Mouse (Mus musculus): ENCODE measurements around the gene Ccdc30. TPM values are rescaled to one million over a fixed set of nuclear protein-coding genes. Genes with fewer than 3 reads are reported as not detected.

Gene Ccdc30
- polyA plus RNA-seq, 1 experiment from 2014 or later, result 26.6 TPM

- WGBS, result 95% methylated on average over 6 of the region's 6 CpGs
- no peak overlapping the region for H3K9ac ChIP-seq (replicated peaks; ENCODE audit: low read depth, low read length)
- ATAC-seq (ENCODE audit: low read depth), result no peak
Measured at GRCm38 (mm10) chr4:119345508-119345907, 69.8 kb downstream of the Ccdc30 start.

DNA sequence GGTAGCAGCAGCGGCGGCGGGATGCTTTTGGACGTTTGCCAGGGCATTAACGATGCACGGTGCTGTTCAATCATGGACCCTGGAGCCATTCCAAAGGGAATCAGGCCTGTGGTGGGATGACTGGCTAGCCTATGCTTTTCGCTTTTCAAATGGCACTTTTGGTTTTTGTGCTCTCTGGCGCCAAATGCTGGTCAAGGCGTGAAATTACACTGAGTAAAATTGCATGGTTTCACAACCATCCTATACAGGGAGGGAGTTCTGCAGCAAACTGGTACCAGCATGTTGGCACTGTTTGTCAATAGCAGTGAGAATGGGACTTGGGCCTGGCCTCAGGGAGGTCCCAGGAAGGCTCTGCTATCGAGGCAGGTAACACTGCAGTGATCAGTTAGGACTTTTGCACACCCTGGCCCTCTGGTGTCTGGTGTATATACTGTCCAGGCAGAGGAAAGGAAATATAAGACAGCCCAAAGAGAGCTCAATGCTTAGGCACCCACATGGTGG lies 76.4 kb downstream of the Ccdc30 start:
- peak overlapping the region; percentile 81 for H3K27ac ChIP-seq (ENCODE audit: low read depth, low read length)
- H3K4me2 ChIP-seq (ENCODE audit: low read depth, low read length), result peak overlapping the region; percentile 40
- no peaks in the 10 kb centered on the region for H3K9me3 ChIP-seq (ENCODE audit: control insufficient read depth, low read length)
- 4% methylated on average over 10 of the region's 10 CpGs for WGBS
- no peak overlapping the region; the same call in 1 of the 2 replicates for H3K4me3 ChIP-seq (ENCODE audit: low read depth, low read length)
- no peaks in the 10 kb centered on the region for H3K36me3 ChIP-seq (ENCODE audit: control insufficient read depth, insufficient read depth, low read length)
- no peaks in the 10 kb centered on the region for H3K27me3 ChIP-seq (ENCODE audit: control insufficient read depth, insufficient read depth, low read length)
- peak; percentile 94 for ATAC-seq (ENCODE audit: low read depth)
- peak overlapping the region; percentile 46; the same call in 1 of the 2 replicates for H3K9ac ChIP-seq (replicated peaks; ENCODE audit: low read depth, low read length)
- peaks cover 9% of the 10 kb centered on the region for H3K4me1 ChIP-seq (ENCODE audit: control insufficient read depth, insufficient read depth, low read length)

More at GRCm38 (mm10) chr4:119345508-119345907, 69.8 kb downstream of the Ccdc30 start:
- H3K9me3 ChIP-seq (ENCODE audit: control insufficient read depth, low read length), result no peaks in the 10 kb centered on the region
- no peak overlapping the region for H3K27ac ChIP-seq (ENCODE audit: low read depth, low read length)
- 0 out of 2 replicates have a peak, but pooled peaks cover 4% of the 10 kb centered on the region for H3K36me3 ChIP-seq (ENCODE audit: control insufficient read depth, insufficient read depth, low read length)
- no peaks in the 10 kb centered on the region for H3K4me1 ChIP-seq (ENCODE audit: control insufficient read depth, insufficient read depth, low read length)
- H3K4me3 ChIP-seq (ENCODE audit: low read depth, low read length), result no peak overlapping the region
- no peaks in the 10 kb centered on the region for H3K27me3 ChIP-seq (ENCODE audit: control insufficient read depth, insufficient read depth, low read length)
- no peak overlapping the region for H3K4me2 ChIP-seq (ENCODE audit: low read depth, low read length)

DNA sequence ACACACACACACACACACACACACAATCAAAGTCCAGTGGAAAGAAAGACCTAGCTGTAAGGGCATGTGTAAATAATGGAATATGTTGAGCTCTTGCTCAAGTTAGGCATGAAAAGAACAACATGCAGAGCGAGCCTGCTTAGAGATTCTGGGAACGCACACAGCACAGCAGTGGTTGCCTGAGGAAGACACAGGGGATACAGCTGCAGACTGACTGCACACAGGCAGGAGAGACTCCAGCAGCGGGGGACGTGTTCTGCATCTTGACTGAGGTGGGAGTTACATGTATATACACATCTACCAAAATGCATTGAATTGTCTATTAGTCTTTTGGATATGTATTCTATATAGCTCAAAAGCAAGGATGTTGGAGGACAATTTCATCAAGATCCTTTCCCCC lies 76.9 kb downstream of the Ccdc30 start:
- peak; percentile 89 for ATAC-seq (ENCODE audit: low read depth)
- Histone ChIP-seq H3K4me2 (ENCODE audit: low read depth, low read length) (peak overlapping the region; percentile 40), H3K36me3 (ENCODE audit: control insufficient read depth, insufficient read depth, low read length) (no peaks in the 10 kb centered on the region), H3K27me3 (ENCODE audit: control insufficient read depth, insufficient read depth, low read length) (no peaks in the 10 kb centered on the region), H3K4me1 (ENCODE audit: control insufficient read depth, insufficient read depth, low read length) (peaks cover 9% of the 10 kb centered on the region), H3K9ac (replicated peaks; ENCODE audit: low read depth, low read length) (peak overlapping the region; percentile 46; the same call in 1 of the 2 replicates), H3K9me3 (ENCODE audit: control insufficient read depth, low read length) (no peaks in the 10 kb centered on the region), H3K4me3 (ENCODE audit: low read depth, low read length) (no peak overlapping the region; the same call in 1 of the 2 replicates), H3K27ac (ENCODE audit: low read depth, low read length) (peak overlapping the region; percentile 81)
- 41% methylated on average over 4 of the region's 4 CpGs for whole genome bisulfite sequencing

DNA sequence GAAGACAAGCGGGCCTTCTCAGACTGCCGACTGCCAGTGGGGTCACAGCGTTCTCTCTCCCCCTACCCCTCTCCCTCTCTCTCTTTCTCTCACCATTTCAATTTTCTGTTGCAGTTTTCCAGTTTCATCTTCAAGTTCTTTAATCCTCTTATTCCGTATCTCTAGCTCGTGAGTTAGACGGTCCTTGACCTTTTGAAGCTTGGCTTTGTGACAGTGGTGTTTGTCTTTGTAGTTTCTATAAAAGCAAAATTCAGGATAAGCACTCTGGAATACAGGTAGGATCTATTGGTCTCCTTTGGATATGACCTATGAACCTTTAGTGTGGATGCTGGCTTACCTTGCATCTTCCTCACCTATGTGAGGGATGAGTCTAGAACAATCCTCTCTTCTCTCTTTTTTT lies 81.8 kb downstream of the Ccdc30 start:
- H3K27ac ChIP-seq (ENCODE audit: low read depth, low read length), result no peak overlapping the region
- no peaks in the 10 kb centered on the region for H3K9me3 ChIP-seq (ENCODE audit: control insufficient read depth, low read length)
- no peaks in the 10 kb centered on the region for H3K27me3 ChIP-seq (ENCODE audit: control insufficient read depth, insufficient read depth, low read length)
- no peak overlapping the region for H3K9ac ChIP-seq (replicated peaks; ENCODE audit: low read depth, low read length)
- no peaks in the 10 kb centered on the region for H3K36me3 ChIP-seq (ENCODE audit: control insufficient read depth, insufficient read depth, low read length)
- no peak for ATAC-seq (ENCODE audit: low read depth)
- H3K4me2 ChIP-seq (ENCODE audit: low read depth, low read length), result no peak overlapping the region
- no peak overlapping the region for H3K4me3 ChIP-seq (ENCODE audit: low read depth, low read length)
- H3K4me1 ChIP-seq (ENCODE audit: control insufficient read depth, insufficient read depth, low read length), result peaks cover 6% of the 10 kb centered on the region
- 85% methylated on average over 6 of the region's 6 CpGs for WGBS

GRCm38 (mm10) chr4:119320896-119321550 lies 94.3 kb downstream of the Ccdc30 start:
- no peaks in the 10 kb centered on the region for H3K27me3 ChIP-seq (ENCODE audit: control insufficient read depth, insufficient read depth, low read length)
- peak overlapping the region; percentile 80 for H3K27ac ChIP-seq (ENCODE audit: low read depth, low read length)
- peak overlapping the region; percentile 54 for H3K9ac ChIP-seq (replicated peaks; ENCODE audit: low read depth, low read length)
- H3K36me3 ChIP-seq (ENCODE audit: control insufficient read depth, insufficient read depth, low read length), result peaks cover 4% of the 10 kb centered on the region; the same call in 1 of the 2 replicates
- H3K4me2 ChIP-seq (ENCODE audit: low read depth, low read length), result peak overlapping the region; percentile 89
- H3K4me1 ChIP-seq (ENCODE audit: control insufficient read depth, insufficient read depth, low read length), result peaks cover 9% of the 10 kb centered on the region; the same call in 1 of the 2 replicates
- H3K9me3 ChIP-seq (ENCODE audit: control insufficient read depth, low read length), result no peaks in the 10 kb centered on the region
- peak; percentile 74 for ATAC-seq (ENCODE audit: low read depth)
- peak overlapping the region; percentile 62 for H3K4me3 ChIP-seq (ENCODE audit: low read depth, low read length)
- WGBS, result 29% methylated on average over 10 of the region's 10 CpGs

- H3K27ac ChIP-seq (ENCODE audit: low read depth, low read length), result peak within 1 kb of the TSS; percentile 80
- no peaks in the 10 kb centered on the region for H3K27me3 ChIP-seq (ENCODE audit: control insufficient read depth, insufficient read depth, low read length)
- H3K4me1 ChIP-seq (ENCODE audit: control insufficient read depth, insufficient read depth, low read length), result peaks cover 9% of the 10 kb centered on the region; the same call in 1 of the 2 replicates
- peak within 1 kb of the TSS; percentile 54 for H3K9ac ChIP-seq (replicated peaks; ENCODE audit: low read depth, low read length)
- peak; percentile 98 for ATAC-seq (ENCODE audit: low read depth)
- WGBS, result 1% methylated on average over 44 of the region's 44 CpGs
- H3K9me3 ChIP-seq (ENCODE audit: control insufficient read depth, low read length), result no peaks in the 10 kb centered on the region
- peaks cover 5% of the 10 kb centered on the region; the same call in 1 of the 2 replicates for H3K36me3 ChIP-seq (ENCODE audit: control insufficient read depth, insufficient read depth, low read length)
- peak within 1 kb of the TSS; percentile 89 for H3K4me2 ChIP-seq (ENCODE audit: low read depth, low read length)
- H3K4me3 ChIP-seq (ENCODE audit: low read depth, low read length), result peak within 1 kb of the TSS; percentile 62
Measured at GRCm38 (mm10) chr4:119320131-119320830, 95.0 kb downstream of the Ccdc30 start, which contains the start of gene Ppih. TSS of gene Ppih (minus strand) at chr4:119320546.

DNA sequence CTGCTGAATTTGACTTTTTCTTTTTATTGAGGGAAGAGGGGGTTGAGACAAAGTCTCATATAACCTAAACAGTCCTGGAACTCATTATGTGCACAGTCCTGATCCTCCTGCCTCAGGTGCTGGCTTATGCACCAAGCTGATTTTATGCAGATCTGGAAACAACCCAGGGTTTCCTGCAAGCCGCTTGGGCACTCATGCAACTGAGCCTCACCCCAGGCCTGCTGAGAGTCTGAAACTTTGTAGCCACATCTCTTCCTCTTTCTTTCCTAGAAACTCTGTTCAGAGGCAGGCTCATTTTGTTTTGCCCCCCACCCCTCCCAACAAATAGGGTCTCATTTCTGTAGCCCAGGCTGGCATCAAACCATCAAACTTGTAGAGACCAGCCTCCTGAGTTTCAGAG lies 101.6 kb downstream of the Ccdc30 start:
- 91% methylated on average over 1 of the region's 1 CpGs for WGBS
- no peaks in the 10 kb centered on the region for H3K4me1 ChIP-seq (ENCODE audit: control insufficient read depth, insufficient read depth, low read length)
- no peak overlapping the region for H3K27ac ChIP-seq (ENCODE audit: low read depth, low read length)
- no peak overlapping the region for H3K9ac ChIP-seq (replicated peaks; ENCODE audit: low read depth, low read length)
- H3K4me2 ChIP-seq (ENCODE audit: low read depth, low read length), result no peak overlapping the region
- H3K4me3 ChIP-seq (ENCODE audit: low read depth, low read length), result no peak overlapping the region
- H3K9me3 ChIP-seq (ENCODE audit: control insufficient read depth, low read length), result no peaks in the 10 kb centered on the region
- peaks cover 31% of the 10 kb centered on the region; the same call in 1 of the 2 replicates for H3K36me3 ChIP-seq (ENCODE audit: control insufficient read depth, insufficient read depth, low read length)
- no peaks in the 10 kb centered on the region for H3K27me3 ChIP-seq (ENCODE audit: control insufficient read depth, insufficient read depth, low read length)
- ATAC-seq (ENCODE audit: low read depth), result no peak

DNA sequence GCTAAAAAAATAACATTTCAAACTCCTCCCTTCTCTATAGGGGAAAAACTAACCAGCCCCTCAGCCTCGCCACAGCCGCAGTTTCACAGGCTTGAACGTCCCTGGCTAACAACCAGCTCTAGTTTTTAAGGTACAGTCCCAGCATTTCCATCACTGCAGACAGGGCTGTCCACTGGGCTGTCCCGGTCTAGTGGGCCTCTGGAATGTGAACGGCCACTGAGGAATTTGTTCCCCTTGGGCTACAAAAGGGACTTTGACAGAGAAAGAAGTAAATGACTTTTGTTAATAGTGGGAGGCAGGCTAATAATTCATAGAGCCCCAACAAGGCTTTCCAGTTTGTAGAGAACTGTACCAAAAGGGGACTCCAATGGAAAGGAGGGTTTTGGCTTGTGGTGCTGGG lies 109.9 kb downstream of the Ccdc30 start:
- Histone ChIP-seq H3K27me3 (ENCODE audit: control insufficient read depth, insufficient read depth, low read length) (no peaks in the 10 kb centered on the region), H3K4me1 (ENCODE audit: control insufficient read depth, insufficient read depth, low read length) (no peaks in the 10 kb centered on the region), H3K4me2 (ENCODE audit: low read depth, low read length) (no peak overlapping the region), H3K4me3 (ENCODE audit: low read depth, low read length) (no peak overlapping the region), H3K9ac (replicated peaks; ENCODE audit: low read depth, low read length) (no peak overlapping the region), H3K36me3 (ENCODE audit: control insufficient read depth, insufficient read depth, low read length) (peaks cover 6% of the 10 kb centered on the region; the same call in 1 of the 2 replicates), H3K27ac (ENCODE audit: low read depth, low read length) (no peak overlapping the region), H3K9me3 (ENCODE audit: control insufficient read depth, low read length) (no peaks in the 10 kb centered on the region)
- ATAC-seq (ENCODE audit: low read depth), result no peak
- WGBS, result 61% methylated on average over 5 of the region's 5 CpGs

DNA sequence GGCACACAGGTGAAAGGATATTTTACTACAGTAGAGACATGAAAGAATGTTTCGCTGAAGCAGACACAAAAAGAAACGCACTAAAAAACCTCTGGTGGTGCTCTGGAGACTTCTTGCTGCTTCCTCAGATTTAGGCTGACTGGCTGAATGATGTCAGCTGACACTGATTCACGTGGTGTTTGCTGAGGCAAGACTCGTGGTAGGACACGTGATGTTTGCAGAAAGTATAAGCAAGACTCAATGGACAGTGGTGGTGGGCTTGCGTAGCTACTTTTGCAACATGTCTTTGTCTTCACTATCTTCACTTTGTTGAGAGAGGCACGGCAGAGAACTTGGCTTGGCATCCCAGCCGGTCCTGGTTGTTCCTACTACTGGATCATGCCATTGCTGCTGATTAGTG lies 112.0 kb downstream of the Ccdc30 start:
- ATAC-seq (ENCODE audit: low read depth), result no peak
- WGBS, result 93% methylated on average over 8 of the region's 8 CpGs
- Histone ChIP-seq H3K4me2 (ENCODE audit: low read depth, low read length) (no peak overlapping the region), H3K9ac (replicated peaks; ENCODE audit: low read depth, low read length) (no peak overlapping the region), H3K27ac (ENCODE audit: low read depth, low read length) (no peak overlapping the region), H3K4me3 (ENCODE audit: low read depth, low read length) (no peak overlapping the region), H3K27me3 (ENCODE audit: control insufficient read depth, insufficient read depth, low read length) (no peaks in the 10 kb centered on the region), H3K4me1 (ENCODE audit: control insufficient read depth, insufficient read depth, low read length) (no peaks in the 10 kb centered on the region), H3K36me3 (ENCODE audit: control insufficient read depth, insufficient read depth, low read length) (no peaks in the 10 kb centered on the region), H3K9me3 (ENCODE audit: control insufficient read depth, low read length) (no peaks in the 10 kb centered on the region)

Data from neural tube, embryonic 14.5 days (tissue).